Mouse (Mus musculus): ENCODE measurements around the gene Fcgr2b.
"Not testable (repeated sequence)": the region's sequence is repeated elsewhere in the genome, so short reads cannot be mapped to it uniquely, and the experiment has no call there.

Gene Fcgr2b

DNA sequence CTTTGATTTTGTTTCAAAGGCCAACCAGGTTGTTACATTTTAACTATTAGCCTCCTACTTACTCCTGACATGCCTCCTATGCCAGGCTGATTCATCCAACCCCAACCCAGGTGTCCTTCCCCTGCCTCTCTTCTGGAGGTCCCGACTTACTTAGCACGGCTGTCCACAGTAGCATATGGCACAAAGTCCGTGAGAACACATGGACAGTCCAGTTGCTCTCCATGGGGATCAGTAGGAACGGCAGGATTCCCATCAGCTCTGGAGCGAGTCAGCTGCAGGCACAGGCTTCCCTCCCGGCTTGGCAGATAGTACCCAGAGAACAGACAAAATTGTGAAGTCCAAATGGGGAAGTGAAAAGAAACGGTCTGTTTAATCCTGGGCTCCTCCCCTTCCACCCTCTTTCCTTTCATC, 591 bp downstream of the Fcgr2b start:
- no peak for DNase-seq (ENCODE audit: low spot score)

DNA sequence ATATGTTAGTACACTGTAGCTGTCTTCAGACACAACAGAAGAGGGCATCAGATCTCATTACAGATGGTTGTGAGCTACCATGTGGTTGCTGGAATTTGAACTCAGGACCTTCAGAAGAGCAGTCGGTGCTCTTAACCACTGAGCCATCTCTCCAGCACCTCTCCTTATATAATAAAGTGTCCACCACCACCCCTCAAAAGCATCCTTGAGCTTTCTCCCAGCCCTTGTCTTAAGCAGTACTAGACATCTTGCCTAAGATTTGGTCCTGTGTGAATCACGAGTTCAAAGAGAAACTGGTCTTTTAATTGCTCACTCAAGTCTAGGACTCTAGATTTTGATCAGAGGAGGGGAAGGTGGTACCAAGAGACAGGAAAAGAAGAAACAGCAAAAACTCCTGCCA, 997 bp downstream of the Fcgr2b start:
- DNase-seq (ENCODE audit: low spot score), result not testable (repeated sequence)

DNA sequence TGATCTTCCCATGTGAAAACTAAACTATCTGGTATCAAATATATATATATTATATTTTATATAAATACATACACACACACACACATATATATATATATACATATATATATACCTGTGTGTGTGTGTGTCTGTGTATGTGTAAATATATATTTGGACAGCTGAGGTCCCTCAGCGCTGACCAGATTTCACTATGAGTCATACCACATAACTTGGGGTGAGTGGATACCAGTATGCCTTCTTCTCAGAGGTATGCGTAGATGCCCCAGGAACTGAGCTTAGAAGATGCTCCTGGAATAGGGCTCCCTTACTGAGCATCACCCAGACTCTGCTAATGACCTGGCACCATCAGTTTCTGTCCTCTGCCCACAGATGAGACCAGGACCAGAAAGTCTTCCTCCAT, 1.6 kb downstream of the Fcgr2b start:
- DNase-seq (ENCODE audit: low spot score), result no peak

DNA sequence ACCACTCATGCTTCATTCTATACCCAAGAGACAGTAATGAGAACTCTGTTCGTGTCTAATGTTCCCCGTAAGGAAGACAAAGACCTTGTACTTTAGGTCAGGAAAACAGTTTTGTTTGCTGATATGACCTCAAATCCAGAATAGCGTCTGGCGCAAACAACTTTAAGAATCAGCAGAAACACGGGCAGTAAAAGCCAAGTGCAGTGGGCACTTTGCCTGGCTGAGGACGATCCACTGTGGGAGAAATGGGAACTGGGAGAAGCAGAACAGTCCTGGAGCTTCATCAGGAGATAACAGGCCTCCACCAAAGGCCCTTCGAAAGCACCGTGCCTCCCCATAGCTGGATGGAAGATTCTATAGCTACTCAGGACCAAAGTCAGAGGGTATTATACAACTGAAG, 2.2 kb downstream of the Fcgr2b start:
- DNase-seq (ENCODE audit: low spot score), result peak; percentile 37

DNA sequence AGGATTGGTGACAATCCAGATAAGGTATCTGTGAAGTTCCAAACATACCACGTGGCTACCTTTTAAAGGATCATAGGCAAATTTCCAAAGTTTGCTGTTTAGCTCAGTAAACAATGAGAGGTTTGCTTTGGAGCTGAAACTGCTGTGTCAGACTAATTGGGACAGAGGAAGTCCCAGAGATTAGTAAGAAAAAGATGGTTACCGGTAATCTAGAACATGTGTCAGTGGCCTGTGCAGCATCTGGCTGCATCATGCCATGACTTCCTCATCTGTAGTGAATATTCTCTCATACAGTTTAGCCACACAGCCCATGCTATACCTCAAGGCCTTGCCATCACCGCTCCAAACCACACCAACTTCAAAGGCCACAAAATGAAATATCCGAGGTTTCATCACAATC, 3.4 kb downstream of the Fcgr2b start:
- DNase-seq (ENCODE audit: low spot score), result no peak

DNA sequence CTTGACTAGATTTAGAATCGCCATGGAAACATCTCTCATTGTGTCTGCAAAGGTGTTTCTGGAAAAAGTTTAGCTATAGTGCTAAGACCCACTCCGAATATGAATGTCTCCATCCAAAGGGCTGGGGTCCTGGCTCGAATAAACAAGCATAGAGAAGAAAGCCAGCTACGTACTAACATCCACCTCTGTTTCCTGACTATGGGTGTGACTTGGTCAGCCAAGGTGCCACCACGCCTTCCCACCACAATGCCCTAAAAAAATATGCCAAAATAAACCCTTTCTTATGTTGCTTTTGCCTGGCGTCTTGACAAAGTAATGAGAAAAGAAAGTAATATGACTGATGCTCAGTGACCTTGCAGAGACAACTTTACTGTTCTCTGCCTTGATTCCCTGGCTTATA, 3.9 kb downstream of the Fcgr2b start:
- no peak for DNase-seq (ENCODE audit: low spot score)

DNA sequence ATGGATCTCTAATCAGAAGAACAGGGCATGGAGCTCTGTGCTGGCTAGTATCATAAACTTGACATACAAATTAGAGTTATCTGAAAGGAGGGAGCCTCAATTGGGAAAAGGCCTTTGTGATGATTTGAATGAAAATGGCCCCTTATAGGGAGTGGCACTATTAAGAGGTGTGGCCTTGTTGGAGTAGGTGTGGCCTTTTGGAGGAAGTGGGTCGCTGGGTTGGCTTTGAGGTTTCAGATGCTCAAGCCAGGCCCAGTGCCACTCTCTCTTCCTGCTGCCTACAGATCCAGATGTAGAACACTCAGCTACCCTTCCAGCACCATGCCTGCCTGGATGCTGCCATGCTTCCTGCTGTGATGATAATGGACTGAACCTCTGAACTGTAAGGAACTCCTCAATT, 7.8 kb downstream of the Fcgr2b start:
- DNase-seq (ENCODE audit: low spot score), result no peak

DNA sequence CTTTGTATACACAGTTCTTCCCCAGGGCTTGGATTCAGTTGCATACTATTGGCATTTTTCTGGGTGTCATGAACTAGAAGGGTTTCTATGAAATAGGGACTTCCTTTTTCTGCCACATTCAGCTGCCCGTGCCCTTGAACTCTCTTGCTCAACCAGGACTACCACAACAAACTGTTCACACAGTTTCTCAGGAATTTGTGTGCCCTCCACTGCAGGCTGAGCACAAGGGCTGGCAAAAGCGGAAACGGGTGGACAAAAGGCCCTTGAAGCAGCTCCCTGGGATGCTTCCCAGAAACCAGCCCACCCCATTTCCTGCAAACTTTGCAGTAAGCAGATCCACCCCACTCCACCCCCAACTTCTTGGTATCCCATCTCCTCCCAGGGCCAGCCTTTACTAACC, 8.8 kb downstream of the Fcgr2b start:
- no peak for DNase-seq (ENCODE audit: low spot score)

DNA sequence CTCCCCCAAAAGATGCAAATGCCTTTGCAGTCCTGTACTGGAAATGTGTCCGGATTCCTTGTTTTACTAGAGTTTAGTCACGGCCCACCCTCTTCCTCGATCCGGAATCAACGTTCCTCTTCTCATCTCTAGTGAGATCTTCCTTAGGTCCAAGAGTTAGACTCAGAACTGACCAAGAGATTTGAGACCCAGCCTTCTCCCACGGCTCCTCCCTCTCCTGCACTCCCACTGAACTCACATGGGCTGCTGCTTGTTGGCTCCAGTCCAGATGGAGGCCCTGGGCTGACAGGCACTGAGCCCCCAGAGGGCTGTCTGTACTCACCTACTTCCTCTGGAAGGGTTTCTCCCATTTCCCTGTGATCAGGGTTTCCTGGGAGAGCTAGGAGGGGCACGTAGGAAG, 13.3 kb downstream of the Fcgr2b start:
- DNase-seq (ENCODE audit: low spot score), result peak; percentile 24

DNA sequence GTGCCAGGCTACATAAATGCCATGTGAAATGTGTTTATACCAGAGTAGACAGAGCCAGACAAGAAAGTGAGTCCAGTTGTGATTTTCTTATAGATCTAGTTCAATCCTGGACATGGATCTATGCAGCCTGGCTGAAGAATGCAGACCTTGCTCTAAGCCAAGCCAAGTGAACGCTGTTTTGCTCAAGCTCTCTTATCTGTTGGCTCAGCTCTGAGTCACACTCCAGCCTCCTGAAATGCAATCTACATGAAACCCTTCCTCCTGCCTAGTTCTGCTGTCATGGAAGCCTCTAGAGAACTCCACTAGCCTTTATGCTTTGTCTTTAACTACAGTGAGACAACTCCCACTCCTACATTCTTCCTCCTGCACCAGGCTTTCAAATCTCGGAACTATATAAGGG, 14.0 kb downstream of the Fcgr2b start:
- peak; percentile 52 for DNase-seq (ENCODE audit: low spot score)

DNA sequence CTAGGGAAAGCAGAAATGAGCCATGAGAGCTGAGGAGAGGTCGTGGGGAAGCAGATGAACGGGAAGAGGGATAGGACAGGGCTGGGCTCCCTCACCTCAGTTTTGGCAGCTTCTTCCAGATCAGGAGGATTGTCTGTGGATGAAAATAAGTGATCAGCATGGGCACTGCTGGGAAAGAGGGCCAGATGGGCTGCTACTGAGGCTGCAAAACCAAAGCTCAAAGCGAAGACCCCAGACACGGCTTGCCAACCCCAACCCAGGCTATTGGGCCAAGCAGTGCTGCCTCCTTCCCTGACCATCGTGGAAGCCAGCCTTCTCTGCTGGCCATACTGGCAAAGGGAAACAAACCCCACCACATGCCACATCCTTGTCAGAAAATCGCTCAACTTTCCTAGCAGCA, 15.2 kb downstream of the Fcgr2b start:
- DNase-seq (ENCODE audit: low spot score), result no peak

DNA sequence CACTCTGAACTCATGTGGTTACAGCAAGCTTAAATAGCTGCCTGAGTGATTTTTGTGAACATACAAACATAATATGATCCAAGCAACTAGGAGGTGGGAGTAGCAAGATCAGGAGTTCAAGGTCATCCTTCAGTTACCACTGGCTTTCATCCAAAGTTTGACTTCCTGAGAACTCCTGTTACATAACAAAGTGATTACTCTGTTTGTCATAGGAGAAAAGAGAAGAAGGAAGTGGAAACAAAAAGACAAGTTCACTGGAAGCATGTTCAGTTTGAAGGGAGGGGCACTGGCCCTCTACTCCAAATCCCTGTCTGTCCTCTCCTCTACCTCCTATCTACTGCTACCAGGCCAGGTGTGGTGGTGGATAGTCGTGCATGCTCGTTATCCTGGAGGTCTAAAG, 16.6 kb downstream of the Fcgr2b start:
- DNase-seq (ENCODE audit: low spot score), result no peak

DNA sequence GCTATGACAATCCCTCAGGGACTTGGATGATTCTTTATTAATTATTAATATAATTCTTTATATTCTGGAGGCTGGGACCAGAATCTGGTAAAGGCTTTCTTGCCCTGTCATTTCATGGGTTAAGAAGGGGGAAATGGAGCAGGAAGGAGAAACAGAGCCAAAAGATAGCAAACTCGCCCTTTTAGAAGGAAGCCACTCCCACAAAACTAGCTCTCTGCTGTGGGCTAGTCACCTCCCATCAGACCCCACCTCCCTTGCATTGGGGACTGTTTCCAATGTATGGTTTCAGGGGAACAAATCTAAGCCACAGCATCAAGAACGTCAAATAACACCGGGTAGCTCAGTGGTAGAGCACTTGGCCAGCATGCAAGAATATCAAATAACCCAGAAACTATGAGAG, 18.1 kb downstream of the Fcgr2b start:
- DNase-seq (ENCODE audit: low spot score), result no peak

DNA sequence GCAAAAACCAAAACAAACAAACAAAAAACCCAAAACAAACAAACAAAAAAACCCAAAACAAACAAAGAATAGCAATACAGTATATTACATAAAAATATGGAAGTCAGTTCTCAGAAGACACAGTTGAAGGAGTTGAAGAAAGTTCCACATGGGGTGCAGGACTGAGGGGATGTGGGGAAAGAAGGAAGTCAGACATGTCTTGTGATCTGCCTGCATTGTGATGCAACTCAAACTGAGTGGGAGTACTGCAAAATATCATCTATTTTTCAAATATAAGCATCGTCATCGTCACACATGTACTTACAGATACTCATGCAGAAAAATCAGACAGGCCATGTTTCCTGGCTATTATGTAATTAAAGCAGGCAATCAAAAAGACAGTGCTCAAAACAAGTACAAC, 23.2 kb downstream of the Fcgr2b start:
- DNase-seq (ENCODE audit: low spot score), result no peak

DNA sequence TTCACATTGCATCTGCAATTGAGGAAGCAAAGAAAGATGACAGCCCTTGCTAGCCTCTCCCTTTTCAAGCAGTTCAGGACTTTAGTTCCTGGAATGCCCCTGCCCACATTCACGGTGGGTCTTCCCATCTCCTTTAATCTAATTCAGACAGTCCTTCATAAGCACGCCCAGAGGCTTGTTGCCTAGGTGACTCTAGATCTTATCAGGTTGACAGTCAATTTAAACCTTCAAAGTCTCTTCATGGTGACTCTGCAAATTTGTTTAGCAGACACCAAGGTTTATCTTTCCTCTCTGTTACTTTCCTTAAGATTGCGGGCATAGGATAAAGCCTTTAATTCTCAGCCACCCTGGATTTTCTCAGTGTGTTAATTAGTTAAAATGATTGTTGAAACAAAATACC, 25.6 kb downstream of the Fcgr2b start:
- DNase-seq (ENCODE audit: low spot score), result no peak

DNA sequence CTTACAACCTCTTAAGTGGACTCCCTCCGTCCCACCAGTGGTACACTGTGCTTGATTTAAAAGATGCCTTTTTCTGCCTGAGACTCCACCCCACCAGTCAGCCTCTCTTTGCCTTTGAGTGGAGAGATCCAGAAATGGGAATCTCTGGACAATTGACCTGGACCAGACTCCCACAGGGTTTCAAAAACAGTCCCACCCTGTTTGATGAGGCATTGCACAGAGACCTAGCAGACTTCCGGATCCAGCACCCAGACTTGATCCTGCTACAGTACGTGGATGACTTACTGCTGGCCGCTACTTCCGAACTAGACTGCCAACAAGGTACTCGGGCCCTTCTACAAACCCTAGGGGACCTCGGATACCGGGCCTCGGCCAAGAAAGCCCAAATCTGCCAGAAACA, 31.4 kb downstream of the Fcgr2b start:
- DNase-seq (ENCODE audit: low spot score), result not testable (repeated sequence)

DNA sequence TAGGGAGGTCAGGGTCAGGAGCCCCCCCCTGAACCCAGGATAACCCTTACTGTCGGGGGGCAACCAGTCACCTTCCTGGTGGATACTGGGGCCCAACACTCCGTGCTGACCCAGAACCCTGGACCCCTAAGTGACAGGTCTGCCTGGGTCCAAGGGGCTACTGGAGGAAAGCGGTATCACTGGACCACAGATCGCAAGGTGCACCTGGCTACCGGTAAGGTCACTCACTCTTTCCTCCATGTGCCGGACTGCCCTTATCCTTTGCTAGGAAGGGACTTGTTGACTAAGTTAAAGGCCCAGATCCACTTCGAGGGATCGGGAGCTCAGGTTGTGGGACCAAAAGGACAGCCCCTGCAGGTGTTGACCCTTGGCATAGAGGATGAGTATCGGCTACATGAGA, 32.2 kb downstream of the Fcgr2b start:
- DNase-seq (ENCODE audit: low spot score), result not testable (repeated sequence)

DNA sequence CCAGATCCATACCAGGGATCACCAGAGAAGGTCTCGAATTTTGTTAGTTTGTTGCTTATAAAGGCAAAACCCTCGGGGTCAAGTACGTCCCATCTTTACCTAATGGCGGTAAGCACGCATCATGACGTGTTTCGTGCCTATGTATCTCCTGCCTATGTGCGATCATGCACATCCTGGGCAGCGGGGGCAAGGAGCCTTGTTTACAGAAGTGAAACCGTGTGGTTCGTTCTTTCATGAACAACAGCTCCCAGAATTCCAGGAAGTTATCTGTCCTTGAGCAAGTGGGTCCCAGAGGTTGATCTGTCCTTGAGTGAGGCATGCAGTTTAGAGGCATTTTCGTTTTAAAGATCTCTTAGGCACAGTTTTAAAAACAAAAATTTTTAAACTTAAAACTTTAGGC, 37.1 kb downstream of the Fcgr2b start:
- peak; percentile 39 for DNase-seq (ENCODE audit: low spot score)

DNA sequence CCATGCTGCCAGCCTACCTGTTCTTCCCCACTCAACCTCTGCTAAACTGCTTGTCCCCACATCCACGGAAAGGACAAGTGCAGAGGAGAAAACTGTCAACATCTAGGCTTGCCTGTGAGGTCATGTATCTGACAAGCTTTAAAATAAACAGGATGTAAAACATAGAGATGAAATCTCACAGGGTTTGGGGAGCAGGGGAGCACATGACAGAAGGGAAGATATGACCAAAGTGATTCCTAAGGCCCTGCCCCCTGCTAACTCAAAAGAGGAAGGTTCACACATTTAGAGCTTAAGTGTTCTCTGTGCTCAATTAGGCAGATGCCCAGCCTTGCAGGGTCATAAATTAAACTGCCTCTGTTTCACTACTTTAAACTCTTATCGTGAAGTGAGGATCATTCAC, 42.0 kb downstream of the Fcgr2b start:
- DNase-seq (ENCODE audit: low spot score), result no peak

DNA sequence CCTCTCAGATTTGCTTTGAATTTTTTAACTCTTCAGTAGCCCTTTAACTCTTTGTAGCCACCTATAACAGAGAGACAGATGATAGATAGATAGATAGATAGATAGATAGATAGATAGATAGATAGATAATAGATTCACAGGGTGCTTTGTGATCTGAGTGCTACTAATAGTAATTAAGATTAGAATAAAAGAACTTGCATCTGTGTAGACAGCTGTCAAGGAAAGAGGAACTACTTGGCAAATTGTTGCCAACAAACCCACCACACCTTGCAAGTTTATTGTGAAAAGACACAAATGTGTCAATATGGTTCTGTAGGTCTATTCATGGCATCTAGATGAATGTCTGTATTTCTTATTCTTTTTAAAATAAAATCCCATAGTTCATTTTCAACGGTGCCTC, 42.4 kb downstream of the Fcgr2b start:
- DNase-seq (ENCODE audit: low spot score), result no peak

DNA sequence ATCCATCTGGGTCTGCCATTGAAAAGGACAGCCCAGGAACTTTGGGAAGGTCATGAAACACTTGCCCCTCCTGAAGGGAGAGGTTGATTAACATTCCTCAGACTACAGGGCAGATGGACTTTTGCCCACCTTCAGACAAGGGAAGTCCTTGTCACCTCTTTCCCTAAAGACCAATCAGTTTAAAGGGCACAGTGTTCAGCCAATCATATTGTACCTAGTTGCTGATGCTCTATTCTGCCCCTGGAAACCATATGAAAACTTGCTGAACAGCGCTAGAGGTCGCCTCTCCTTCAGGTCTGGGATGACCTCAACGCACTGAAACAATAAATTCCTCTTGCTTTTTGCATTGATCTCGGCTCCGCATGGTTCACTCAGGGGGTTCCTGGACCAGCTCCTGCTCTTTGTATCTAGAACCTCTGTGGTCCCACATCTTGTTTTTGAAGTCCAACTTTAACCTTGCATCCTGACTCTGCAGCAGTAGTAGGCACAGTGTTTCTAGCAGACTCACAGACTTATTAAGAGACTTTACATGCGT, 42.9 kb downstream of the Fcgr2b start:
- no peak for DNase-seq (ENCODE audit: low spot score)

DNA sequence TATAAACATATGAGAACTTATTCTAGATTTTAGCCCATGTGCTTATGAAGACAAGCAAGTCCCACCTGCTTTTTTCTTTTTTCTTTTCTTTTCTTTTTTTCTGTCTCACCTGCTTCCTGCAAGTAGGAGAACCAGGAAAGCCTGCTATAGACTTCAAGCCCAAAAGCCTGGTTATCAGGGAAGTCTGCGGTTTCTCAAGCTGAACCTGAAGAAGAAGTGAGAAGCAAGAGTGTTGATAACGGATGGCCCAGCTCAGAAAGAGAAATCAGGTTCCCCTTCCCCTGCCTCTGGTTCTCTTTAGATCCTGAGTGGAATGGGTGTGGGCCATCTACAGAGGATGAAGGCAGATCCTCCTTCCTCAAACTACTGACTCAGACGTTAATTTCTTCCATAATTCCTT, 44.3 kb downstream of the Fcgr2b start:
- DNase-seq (ENCODE audit: low spot score), result no peak

DNA sequence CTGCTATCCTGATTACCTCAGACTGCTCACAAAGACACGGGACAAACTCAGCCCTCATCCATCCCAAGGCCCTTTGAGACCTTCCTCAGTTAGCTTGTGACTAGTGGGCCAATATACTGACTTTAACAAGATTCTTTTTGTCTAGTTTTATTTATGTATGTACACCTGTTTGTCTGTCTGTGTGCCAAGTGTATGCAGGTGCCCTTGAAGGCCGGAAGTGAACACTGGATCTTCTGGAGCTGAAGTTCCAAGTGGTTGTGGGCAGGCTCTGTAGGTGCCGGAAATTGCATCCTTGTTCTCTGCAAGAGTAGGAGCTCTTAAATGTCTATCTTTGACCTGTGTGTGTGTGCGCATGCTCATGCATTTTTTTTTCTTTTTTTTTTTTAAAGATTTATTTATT, 47.1 kb downstream of the Fcgr2b start:
- DNase-seq (ENCODE audit: low spot score), result no peak

DNA sequence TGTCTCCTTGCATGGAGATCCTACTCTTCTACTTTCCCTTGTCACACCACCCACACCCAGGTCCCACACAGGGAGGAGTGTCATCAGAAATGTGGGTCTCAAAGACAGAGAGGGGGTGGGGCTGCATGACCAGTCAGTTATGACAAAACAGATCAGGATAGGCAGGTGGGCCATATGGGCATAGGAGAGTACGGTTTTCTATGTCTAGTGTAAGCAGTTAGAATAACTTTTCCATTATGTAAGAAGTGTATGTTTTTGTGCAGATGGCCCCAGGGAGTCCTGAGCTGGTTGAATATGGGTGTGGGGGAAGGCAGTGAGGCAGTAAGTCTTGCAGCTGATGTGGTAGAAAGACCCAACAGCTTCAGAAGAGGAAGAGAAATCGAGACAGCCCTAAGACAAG, 47.9 kb downstream of the Fcgr2b start:
- no peak for DNase-seq (ENCODE audit: low spot score)

DNA sequence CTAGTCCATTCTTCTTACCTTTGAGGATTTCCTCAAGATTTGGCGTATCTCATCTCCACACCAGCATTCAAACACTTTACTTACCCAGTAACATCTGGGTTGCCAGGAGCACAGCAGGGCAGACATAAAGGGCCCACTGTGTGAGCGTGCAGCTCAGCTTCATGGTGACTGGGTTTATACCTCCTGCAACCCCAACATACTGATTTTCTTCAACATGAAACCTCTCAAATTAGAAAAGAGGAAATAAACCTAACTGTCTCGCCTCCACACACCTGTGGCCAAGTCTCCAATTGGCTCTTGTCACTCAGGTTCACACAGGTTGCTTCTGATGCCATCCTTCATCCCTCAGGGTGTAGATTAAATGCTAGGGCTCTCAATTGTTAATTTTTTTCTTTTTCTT, 49.0 kb downstream of the Fcgr2b start, which contains the start of gene Fcrla:
TSS of gene Fcrla (minus strand) at position 206 of the 400 bp plus-strand sequence.
- DNase-seq (ENCODE audit: low spot score), result no peak

All from ovary, adult 18-20 months (tissue).